ENCODE assay signal across 11 mouse cellular contexts in genomic region chrX:7315115-7315514, GRCm38 (mm10). TPM values are rescaled to one million over a fixed set of nuclear protein-coding genes. Genes with fewer than 3 reads are reported as not detected.
DNase-seq lines count a peak whose midpoint lies in the region; ATAC-seq and TF ChIP-seq lines count a peak whose summit lies in the region.
"Had no signal": no experiment of that assay in that cellular context is flagged by ENCODE, and none has a peak within 500 bp of the region (broad histone marks: within the 10 kb centered on the region; RNA-seq: fewer than 3 reads in every experiment).

No protein-coding gene starts in this region.

- H3K9me3 ChIP-seq in heart, postnatal 0 days (replicated peaks; ENCODE audit: control insufficient read depth, low read length) = no peaks in the 10 kb centered on the region
- no peaks in the 10 kb centered on the region for H3K9me3 ChIP-seq in embryonic facial prominence, embryonic 13.5 days
- no peaks in the 10 kb centered on the region for H3K9me3 ChIP-seq in hindbrain, embryonic 16.5 days (ENCODE audit: control insufficient read depth, low read length)
- no peaks in the 10 kb centered on the region for H3K9me3 ChIP-seq in liver, embryonic 12.5 days (replicated peaks)

- H3K9ac ChIP-seq in heart, postnatal 0 days (replicated peaks; ENCODE audit: low read depth, low read length) = no peak overlapping the region
- H3K9ac ChIP-seq in embryonic facial prominence, embryonic 13.5 days = no peak overlapping the region
- H3K9ac ChIP-seq in hindbrain, embryonic 16.5 days (ENCODE audit: low read depth, low read length) = no peak overlapping the region
- no peak overlapping the region for H3K9ac ChIP-seq in liver, embryonic 12.5 days

- 0 out of 2 replicates have a peak overlapping the region, but pooled peaks have one; percentile 11 for H3K4me3 ChIP-seq in heart, postnatal 0 days (ENCODE audit: low read depth, low read length)
- H3K4me3 ChIP-seq in embryonic facial prominence, embryonic 13.5 days = 0 out of 2 replicates have a peak overlapping the region, but pooled peaks have one; percentile 6
- no peak overlapping the region for H3K4me3 ChIP-seq in hindbrain, embryonic 16.5 days (ENCODE audit: low read length)
- peak overlapping the region; percentile 64 for H3K4me3 ChIP-seq in myocyte
- H3K4me3 ChIP-seq in liver, embryonic 12.5 days = no peak overlapping the region

- 0 out of 2 replicates have a peak overlapping the region, but pooled peaks have one; percentile 0 for H3K27ac ChIP-seq in heart, postnatal 0 days (ENCODE audit: low read depth)
- H3K27ac ChIP-seq in embryonic facial prominence, embryonic 13.5 days = peak overlapping the region; percentile 39; the same call in 1 of the 2 replicates
- H3K27ac ChIP-seq in hindbrain, embryonic 16.5 days (ENCODE audit: low read depth, low read length) = no peak overlapping the region
- no peak overlapping the region for H3K27ac ChIP-seq in liver, embryonic 12.5 days
- H3K27ac ChIP-seq: macrophage had no signal

- 34% methylated on average over 10 of the region's 10 CpGs for WGBS in heart, postnatal 0 days
- WGBS in embryonic facial prominence, embryonic 13.5 days = 33% methylated on average over 10 of the region's 10 CpGs
- 48% methylated on average over 10 of the region's 10 CpGs for WGBS in hindbrain, embryonic 16.5 days
- 47% methylated on average over 10 of the region's 10 CpGs for WGBS in liver, embryonic 12.5 days (ENCODE audit: insufficient replicate concordance)

- TF ChIP-seq CTCF in heart, postnatal 0 days (IDR thresholded peaks at IDR 0.05; ENCODE audit: low read depth) = no peak

- no peaks in the 10 kb centered on the region for H3K36me3 ChIP-seq in heart, postnatal 0 days (replicated peaks; ENCODE audit: control insufficient read depth, insufficient read depth, low read length)
- H3K36me3 ChIP-seq in embryonic facial prominence, embryonic 13.5 days = no peaks in the 10 kb centered on the region
- H3K36me3 ChIP-seq in hindbrain, embryonic 16.5 days (ENCODE audit: control insufficient read depth, insufficient read depth, low read length) = no peaks in the 10 kb centered on the region
- peaks cover 6% of the 10 kb centered on the region for H3K36me3 ChIP-seq in myocyte (ENCODE audit: control insufficient read depth, insufficient read depth)
- H3K36me3 ChIP-seq in liver, embryonic 12.5 days = no peaks in the 10 kb centered on the region

- TF ChIP-seq POLR2A in myocyte (IDR thresholded peaks at IDR 0.05; ENCODE audit: insufficient read length, low read depth) = no peak

- peaks cover 83% of the 10 kb centered on the region for H3K79me2 ChIP-seq in myocyte (ENCODE audit: control insufficient read depth, insufficient read depth)

- no peaks in the 10 kb centered on the region for H3K27me3 ChIP-seq in heart, postnatal 0 days (ENCODE audit: control insufficient read depth, insufficient read depth, low read length)
- H3K27me3 ChIP-seq in embryonic facial prominence, embryonic 13.5 days = no peaks in the 10 kb centered on the region
- no peaks in the 10 kb centered on the region for H3K27me3 ChIP-seq in hindbrain, embryonic 16.5 days (replicated peaks; ENCODE audit: control insufficient read depth, insufficient read depth, low read length)
- no peaks in the 10 kb centered on the region for H3K27me3 ChIP-seq in myocyte (ENCODE audit: control insufficient read depth, insufficient read depth, insufficient read length)
- no peaks in the 10 kb centered on the region for H3K27me3 ChIP-seq in liver, embryonic 12.5 days (replicated peaks)

- H3K4me2 ChIP-seq in heart, postnatal 0 days (ENCODE audit: low read depth, low read length) = peak overlapping the region; percentile 43
- H3K4me2 ChIP-seq in embryonic facial prominence, embryonic 13.5 days = peak overlapping the region; percentile 32
- H3K4me2 ChIP-seq in hindbrain, embryonic 16.5 days (ENCODE audit: low read length) = peak overlapping the region; percentile 18
- H3K4me2 ChIP-seq in myocyte (ENCODE audit: low read depth) = peak overlapping the region; percentile 73
- H3K4me2 ChIP-seq in liver, embryonic 12.5 days = no peak overlapping the region

- no peak for DNase-seq in heart, postnatal 0 days (ENCODE audit: low spot score)
- DNase-seq in heart, adult 9 months (ENCODE audit: low spot score in 2 of 2) = no peak
- DNase-seq in spleen, postnatal 36 days (ENCODE audit: low spot score in 2 of 2) = no peak
- DNase-seq: kidney, adult 9 months; thymus, postnatal 14 days had no signal

- no peak for ATAC-seq in heart, postnatal 0 days (ENCODE audit: insufficient read depth, low read depth)
- ATAC-seq in embryonic facial prominence, embryonic 13.5 days (ENCODE audit: insufficient number of reproducible peaks, insufficient read depth, low FRiP score, low TSS enrichment, low read depth) = no peak
- ATAC-seq in hindbrain, embryonic 16.5 days = no peak
- no peak for ATAC-seq in granulocyte monocyte progenitor cell, adult 5-6 weeks (replicated peaks; ENCODE audit: poor library complexity, severe bottlenecking)
- no peak for ATAC-seq in liver, embryonic 12.5 days

- no peaks in the 10 kb centered on the region for H3K4me1 ChIP-seq in heart, postnatal 0 days (ENCODE audit: control insufficient read depth, insufficient read depth)
- 0 out of 2 replicates have a peak, but pooled peaks cover 8% of the 10 kb centered on the region for H3K4me1 ChIP-seq in embryonic facial prominence, embryonic 13.5 days
- H3K4me1 ChIP-seq in hindbrain, embryonic 16.5 days (ENCODE audit: control insufficient read depth, insufficient read depth, low read depth, low read length) = no peaks in the 10 kb centered on the region; the same call in 1 of the 2 replicates
- no peaks in the 10 kb centered on the region for H3K4me1 ChIP-seq in liver, embryonic 12.5 days

- H3ac ChIP-seq in myocyte (ENCODE audit: control insufficient read depth, insufficient read length) = no peak overlapping the region

- TF ChIP-seq EP300 in heart, postnatal 0 days (IDR thresholded peaks at IDR 0.05; ENCODE audit: low read depth) = no peak

TF ChIP-seq in myocyte, 11 proteins besides CTCF, POLR2A, EP300 and RAD21:
- TF ChIP-seq USF1 (IDR thresholded peaks at IDR 0.05; ENCODE audit: low read depth) (no peak), MYOD1 (IDR thresholded peaks at IDR 0.05; ENCODE audit: control insufficient read depth in 1 of 3, insufficient read length in 2 of 3, low read depth in 2 of 3) (no peak), TCF12 (IDR thresholded peaks at IDR 0.05; ENCODE audit: insufficient read depth, poor library complexity, severe bottlenecking) (no peak), E2F4 (IDR thresholded peaks at IDR 0.05; ENCODE audit: insufficient read depth) (no peak), MYOG (IDR thresholded peaks at IDR 0.05; ENCODE audit: control insufficient read depth in 1 of 3, insufficient read depth in 1 of 3, insufficient read length in 2 of 3, low read depth in 2 of 3) (no peak)

RNA-seq across cellular contexts. Expression of gene Clcn5, which starts 4.0 kb away (rescaled TPM):
- 22.8 and 41.5 TPM in 2 replicates for total RNA-seq in heart, postnatal 0 days (2014; rRNA removed; ENCODE audit: low replicate concordance)
- 3.5 and 6.6 TPM in 2 replicates for polyA plus RNA-seq in heart, postnatal 0 days (2015; fragmentation: Nextera tagmentation; extraction: Ambion mirVana)
- 12.0 and 13.1 TPM in 2 replicates for polyA plus RNA-seq in embryonic facial prominence, embryonic 13.5 days (2015; fragmentation: Nextera tagmentation; extraction: Ambion mirVana)
- 6.7 and 8.9 TPM in 2 replicates for polyA plus RNA-seq in hindbrain, embryonic 16.5 days (2015; fragmentation: Nextera tagmentation; extraction: Ambion mirVana)
- polyA plus RNA-seq in myocyte (2012; fragmentation: generic; extraction: Trizol) = 21.0 TPM
- 3.1 and 5.8 TPM in 2 replicates for total RNA-seq in granulocyte monocyte progenitor cell, adult 5-6 weeks (2014; fragmentation: Nextera tagmentation)
- total RNA-seq in granulocyte monocyte progenitor cell, adult 5-6 weeks (2017) = 3.3 and 4.6 TPM in 2 replicates
- 5.3 and 5.9 TPM in 2 replicates for polyA plus RNA-seq in liver, embryonic 12.5 days (2016; fragmentation: Nextera tagmentation; extraction: Ambion mirVana)

Comparison
In these comparisons a context has a peak if more than half of its experiments do, and no peak if none do; other contexts are left out.
1. H3K27ac ChIP-seq: peak in heart, postnatal 0 days (single experiment) and embryonic facial prominence, embryonic 13.5 days (single experiment); none in hindbrain, embryonic 16.5 days (single experiment) and liver, embryonic 12.5 days (single experiment).
2. H3K4me3 ChIP-seq: peak in heart, postnatal 0 days (single experiment), embryonic facial prominence, embryonic 13.5 days (single experiment) and myocyte (single experiment); none in hindbrain, embryonic 16.5 days (single experiment) and liver, embryonic 12.5 days (single experiment).